ENCODE assay signal across 10 mouse cellular contexts in genomic region chr17:29637895-29638294, GRCm38 (mm10). TPM values are rescaled to one million over a fixed set of nuclear protein-coding genes. Genes with fewer than 3 reads are reported as not detected.
DNase-seq lines count a peak whose midpoint lies in the region; ATAC-seq and TF ChIP-seq lines count a peak whose summit lies in the region.
"Had no signal": no experiment of that assay in that cellular context is flagged by ENCODE, and none has a peak within 500 bp of the region (broad histone marks: within the 10 kb centered on the region; RNA-seq: fewer than 3 reads in every experiment).

No protein-coding gene starts in this region.

- no peak overlapping the region for H3K9ac ChIP-seq in forebrain, postnatal 0 days

- H3K9me3 ChIP-seq in forebrain, postnatal 0 days (ENCODE audit: low read length) = no peaks in the 10 kb centered on the region

- H3K4me1 ChIP-seq in forebrain, postnatal 0 days (ENCODE audit: insufficient read depth) = no peaks in the 10 kb centered on the region

- WGBS in forebrain, postnatal 0 days = 87% methylated on average over 8 of the region's 8 CpGs

- H3K36me3 ChIP-seq in forebrain, postnatal 0 days (ENCODE audit: insufficient read depth) = peaks cover 80% of the 10 kb centered on the region

- H3K4me2 ChIP-seq in forebrain, postnatal 0 days (ENCODE audit: low read depth) = no peak overlapping the region

- no peak overlapping the region for H3K27ac ChIP-seq in forebrain, postnatal 0 days (ENCODE audit: low read depth, low read length)
- H3K27ac ChIP-seq: hindbrain, postnatal 0 days had no signal

- H3K27me3 ChIP-seq in forebrain, postnatal 0 days (ENCODE audit: insufficient read depth, low read length) = no peaks in the 10 kb centered on the region

- peak; percentile 53 to 63 for DNase-seq in spleen, postnatal 36 days (ENCODE audit: low spot score in 2 of 2)
- DNase-seq in spleen, adult 12 weeks (ENCODE audit: low spot score) = no peak
- DNase-seq in ZHBTc4 (ENCODE audit: low read depth, low spot score) (peak; percentile 73), liver (peak; percentile 79)
- peak; percentile 27 to 34 for DNase-seq in natural killer cell, adult 2 months (ENCODE audit: low spot score in 2 of 2)
- no peak for DNase-seq in ovary, postnatal 36 days (ENCODE audit: low spot score)
- DNase-seq in forebrain, postnatal 0 days = no peak
- DNase-seq: retina, postnatal 1 day had no signal

- H3K4me3 ChIP-seq in forebrain, postnatal 0 days (ENCODE audit: low read depth, low read length) = no peak overlapping the region
- H3K4me3 ChIP-seq: myocyte had no signal

- ATAC-seq in forebrain, postnatal 0 days = no peak
- ATAC-seq: hindbrain, postnatal 0 days had no signal

- TF ChIP-seq CTCF in forebrain, postnatal 0 days (IDR thresholded peaks at IDR 0.05; ENCODE audit: low read depth) = no peak

RNA-seq across cellular contexts. Expression of gene Cmtr1, which starts 22.5 kb away (rescaled TPM):
- total RNA-seq in forebrain, postnatal 0 days (2014; rRNA removed) = 59.9 and 81.9 TPM in 2 replicates
- polyA plus RNA-seq in forebrain, postnatal 0 days (2015; fragmentation: Nextera tagmentation; extraction: Ambion mirVana) = 76.9 and 92.3 TPM in 2 replicates

RNA-seq across cellular contexts. Expression of gene Gm28043, which starts 23.2 kb away (rescaled TPM):
- total RNA-seq in forebrain, postnatal 0 days (2014; rRNA removed) = 6.2 and 7.0 TPM in 2 replicates
- polyA plus RNA-seq in forebrain, postnatal 0 days (2015; fragmentation: Nextera tagmentation; extraction: Ambion mirVana) = 1.3 and 2.3 TPM in 2 replicates

RNA-seq across cellular contexts. Expression of gene Rnf8, which starts 23.3 kb away (rescaled TPM):
- total RNA-seq in forebrain, postnatal 0 days (2014; rRNA removed) = 49.0 and 50.3 TPM in 2 replicates
- 60.2 and 68.8 TPM in 2 replicates for polyA plus RNA-seq in forebrain, postnatal 0 days (2015; fragmentation: Nextera tagmentation; extraction: Ambion mirVana)

Comparison
In these comparisons a context has a peak if more than half of its experiments do, and no peak if none do; other contexts are left out.
1. DNase-seq: peak in spleen, postnatal 36 days (2 of 2), ZHBTc4 (single experiment), liver (single experiment) and natural killer cell, adult 2 months (2 of 2); none in spleen, adult 12 weeks (single experiment), ovary, postnatal 36 days (single experiment) and forebrain, postnatal 0 days (single experiment).